In genomic region chr17:17392863-17393262, GRCm38 (mm10) we compare ENCODE assay signal across 7 mouse cellular contexts. TPM values are rescaled to one million over a fixed set of nuclear protein-coding genes. Genes with fewer than 3 reads are reported as not detected.
DNase-seq lines count a peak whose midpoint lies in the region; ATAC-seq and TF ChIP-seq lines count a peak whose summit lies in the region.

No protein-coding gene starts in this region.

- H3K4me3 ChIP-seq in left cerebral cortex, adult 2 months: no peak overlapping the region
- H3K4me3 ChIP-seq in intestine, embryonic 16.5 days (ENCODE audit: low read length): no peak overlapping the region
- no peak overlapping the region for H3K4me3 ChIP-seq in midbrain, embryonic 15.5 days

- no peaks in the 10 kb centered on the region for H3K27me3 ChIP-seq in intestine, embryonic 16.5 days (replicated peaks; ENCODE audit: control insufficient read depth, insufficient read depth, low read length)
- no peaks in the 10 kb centered on the region for H3K27me3 ChIP-seq in midbrain, embryonic 15.5 days (replicated peaks)

- no peaks in the 10 kb centered on the region for H3K4me1 ChIP-seq in intestine, embryonic 16.5 days (ENCODE audit: control insufficient read depth, insufficient read depth, low read length)
- no peaks in the 10 kb centered on the region for H3K4me1 ChIP-seq in midbrain, embryonic 15.5 days

- no peak overlapping the region for H3K9ac ChIP-seq in intestine, embryonic 16.5 days (ENCODE audit: low read depth, low read length)
- H3K9ac ChIP-seq in midbrain, embryonic 15.5 days: no peak overlapping the region

- H3K27ac ChIP-seq in left cerebral cortex, adult 2 months: no peak overlapping the region
- H3K27ac ChIP-seq in intestine, embryonic 16.5 days (ENCODE audit: low read length): no peak overlapping the region
- no peak overlapping the region for H3K27ac ChIP-seq in midbrain, embryonic 15.5 days

- H3K4me2 ChIP-seq in intestine, embryonic 16.5 days (ENCODE audit: low read depth, low read length): no peak overlapping the region
- H3K4me2 ChIP-seq in midbrain, embryonic 15.5 days: no peak overlapping the region

- H3K36me3 ChIP-seq in intestine, embryonic 16.5 days (ENCODE audit: control insufficient read depth, insufficient read depth, low read length): peaks cover 6% of the 10 kb centered on the region; the same call in 1 of the 2 replicates
- H3K36me3 ChIP-seq in midbrain, embryonic 15.5 days (replicated peaks): peaks cover 13% of the 10 kb centered on the region

- no peak for DNase-seq in left cerebral cortex, adult 2 months (ENCODE audit: extremely low spot score in 1 of 2, low spot score in 2 of 2)
- DNase-seq in left cerebral cortex, postnatal 25 days (ENCODE audit: low spot score in 2 of 2): no peak
- DNase-seq in heart, adult 9 months (ENCODE audit: low spot score in 2 of 2): no peak
- no peak for DNase-seq in urinary bladder, postnatal 10 days (ENCODE audit: low spot score)

- ATAC-seq in activated CD4-positive, CD25-positive, alpha-beta regulatory T cell, adult 4 months: peak; percentile 28
- ATAC-seq in intestine, embryonic 16.5 days: 0 out of 2 replicates have a peak, but pooled peaks have one; percentile 38
- 0 out of 2 replicates have a peak, but pooled peaks have one; percentile 41 for ATAC-seq in midbrain, embryonic 15.5 days (replicated peaks)

- peak; percentile 72 for TF ChIP-seq CTCF in left cerebral cortex, adult 2 months (IDR thresholded peaks at IDR 0.05)

- no peaks in the 10 kb centered on the region for H3K9me3 ChIP-seq in intestine, embryonic 16.5 days (ENCODE audit: control insufficient read depth, low read length)
- H3K9me3 ChIP-seq in midbrain, embryonic 15.5 days: no peaks in the 10 kb centered on the region

- WGBS in intestine, embryonic 16.5 days: 64% methylated on average over 7 of the region's 7 CpGs
- 61% methylated on average over 7 of the region's 7 CpGs for WGBS in midbrain, embryonic 15.5 days

- intact Hi-C loops in left cerebral cortex, adult 2 months (cut with DNase I): loop anchor here (2.0 to 10.0 kb wide), 4 partner anchors 172 to 434 kb away; partner anchors contain the start of genes Lnpep and Spaca6
- intact Hi-C loops in left cerebral cortex, postnatal 25 days (cut with DNase I): loop anchor here (10.0 kb wide), 1 partner anchor 172 kb away; no protein-coding TSS in a partner anchor

RNA-seq across cellular contexts. Expression of gene Lix1, which starts 9.6 kb away (rescaled TPM):
- 10 to 100 TPM; 59.6 to 65.0 TPM for total RNA-seq in left cerebral cortex, adult 2 months (2021)
- 10 to 100 TPM; 63.5 to 74.9 TPM for total RNA-seq in left cerebral cortex, postnatal 25 days (2021)
- not detected for polyA plus RNA-seq in activated CD4-positive, CD25-positive, alpha-beta regulatory T cell, adult 4 months (2017; shearing (Covaris generic))
- 3.1 and 4.0 TPM in 2 replicates for polyA plus RNA-seq in intestine, embryonic 16.5 days (2015; fragmentation: Nextera tagmentation; extraction: Ambion mirVana)
- polyA plus RNA-seq in midbrain, embryonic 15.5 days (2015; fragmentation: Nextera tagmentation; extraction: Ambion mirVana): 10.0 and 11.4 TPM in 2 replicates

RNA-seq across cellular contexts. Expression of gene Riok2, which starts 18.8 kb away (rescaled TPM):
- 10 to 100 TPM; 17.7 to 21.8 TPM for total RNA-seq in left cerebral cortex, adult 2 months (2021)
- 10 to 100 TPM; 16.5 to 16.7 TPM for total RNA-seq in left cerebral cortex, postnatal 25 days (2021)
- polyA plus RNA-seq in activated CD4-positive, CD25-positive, alpha-beta regulatory T cell, adult 4 months (2017; shearing (Covaris generic)): 10 to 100 TPM; 30.8 to 37.4 TPM
- polyA plus RNA-seq in intestine, embryonic 16.5 days (2015; fragmentation: Nextera tagmentation; extraction: Ambion mirVana): 23.9 and 25.8 TPM in 2 replicates
- polyA plus RNA-seq in midbrain, embryonic 15.5 days (2015; fragmentation: Nextera tagmentation; extraction: Ambion mirVana): 20.4 and 24.0 TPM in 2 replicates
